Mouse (Mus musculus): ENCODE measurements around the gene Vwa5b1. TPM values are rescaled to one million over a fixed set of nuclear protein-coding genes. Genes with fewer than 3 reads are reported as not detected.

The Vwa5b1 gene
- polyA plus RNA-seq (2015; fragmentation: Nextera tagmentation; extraction: Ambion mirVana): 0.09 and 0.15 TPM in 2 replicates

DNA sequence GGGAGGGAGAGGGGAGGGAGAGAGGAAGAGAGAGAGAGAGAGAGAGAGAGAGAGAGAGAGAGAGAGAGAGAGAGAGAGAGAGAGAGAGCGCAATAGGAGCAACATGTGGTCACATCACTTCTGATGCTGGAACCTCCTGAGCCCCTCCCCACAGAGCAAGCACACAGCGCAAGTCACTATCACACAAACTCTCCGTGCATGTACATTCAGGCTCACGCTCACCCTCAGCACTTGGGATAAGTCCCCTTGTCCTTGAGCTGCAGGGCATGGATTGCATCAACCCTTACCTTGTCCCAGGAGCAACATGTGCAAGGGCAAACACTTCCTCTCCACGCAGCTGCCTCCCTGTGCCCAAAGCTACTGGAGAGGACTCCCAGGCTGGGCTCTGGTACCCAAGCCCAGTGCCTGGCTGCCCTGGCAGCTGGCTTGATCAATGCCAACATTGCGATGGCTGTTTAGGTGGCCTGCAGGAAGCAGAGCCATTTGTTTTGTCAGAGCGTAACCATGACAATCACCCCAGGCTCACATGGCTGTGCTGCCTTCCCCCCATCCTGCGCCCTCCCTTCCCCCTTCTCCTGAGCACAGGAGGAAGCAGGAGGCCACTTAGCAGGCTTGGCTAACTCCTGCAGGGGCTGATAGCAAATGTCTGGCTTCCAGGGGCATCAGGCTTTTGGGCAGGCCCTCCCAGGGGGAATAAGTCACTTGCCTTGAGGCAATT, at the start of gene Vwa5b1:
Gene Vwa5b1 (minus strand): TSS at position 457 of the 718 bp plus-strand sequence.
- no peak within 1 kb of the TSS for H3K9ac ChIP-seq (ENCODE audit: low read length)
- 10% methylated on average over 8 of the region's 8 CpGs for WGBS
- H3K4me2 ChIP-seq (ENCODE audit: low read depth, low read length): no peak within 1 kb of the TSS
- no peaks in the 10 kb centered on the region for H3K36me3 ChIP-seq (ENCODE audit: control insufficient read depth, insufficient read depth, low read length)
- H3K9me3 ChIP-seq (ENCODE audit: control insufficient read depth, low read length): no peaks in the 10 kb centered on the region
- no peak for ATAC-seq (ENCODE audit: low read depth)
- no peaks in the 10 kb centered on the region for H3K27me3 ChIP-seq (ENCODE audit: control insufficient read depth, insufficient read depth, low read depth, low read length)
- no peaks in the 10 kb centered on the region for H3K4me1 ChIP-seq (replicated peaks; ENCODE audit: control insufficient read depth, insufficient read depth, low read length)
- H3K4me3 ChIP-seq (ENCODE audit: low read length): no peak within 1 kb of the TSS
- no peak within 1 kb of the TSS for H3K27ac ChIP-seq (ENCODE audit: low read length)

DNA sequence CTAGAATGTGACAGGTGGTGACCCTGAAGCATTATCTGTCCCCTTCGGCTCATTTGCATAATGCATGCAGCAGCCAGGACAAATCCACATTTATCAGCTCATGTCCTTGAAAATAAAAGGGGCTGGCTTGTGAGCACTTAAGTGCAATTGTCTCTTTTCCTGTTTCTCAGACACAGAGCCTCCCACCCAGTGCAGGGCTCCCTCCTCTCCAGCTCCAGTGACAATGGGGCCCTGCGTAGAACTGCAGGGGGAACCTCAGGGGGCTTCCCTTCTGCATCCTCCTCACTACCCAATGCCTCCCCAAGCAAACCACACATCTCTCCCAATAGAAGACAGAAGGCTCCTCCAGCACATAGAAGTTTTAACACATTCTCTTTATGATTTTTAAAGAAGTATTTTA, 47.1 kb upstream of the Vwa5b1 start:
- Histone ChIP-seq H3K4me2 (ENCODE audit: low read depth, low read length) (no peak overlapping the region), H3K27me3 (ENCODE audit: control insufficient read depth, insufficient read depth, low read depth, low read length) (no peaks in the 10 kb centered on the region), H3K27ac (ENCODE audit: low read length) (no peak overlapping the region), H3K9ac (ENCODE audit: low read length) (no peak overlapping the region), H3K4me3 (ENCODE audit: low read length) (no peak overlapping the region), H3K9me3 (ENCODE audit: control insufficient read depth, low read length) (no peaks in the 10 kb centered on the region), H3K36me3 (ENCODE audit: control insufficient read depth, insufficient read depth, low read length) (no peaks in the 10 kb centered on the region), H3K4me1 (replicated peaks; ENCODE audit: control insufficient read depth, insufficient read depth, low read length) (no peaks in the 10 kb centered on the region)
- ATAC-seq (ENCODE audit: low read depth): no peak
- 63% methylated on average over 2 of the region's 2 CpGs for WGBS

DNA sequence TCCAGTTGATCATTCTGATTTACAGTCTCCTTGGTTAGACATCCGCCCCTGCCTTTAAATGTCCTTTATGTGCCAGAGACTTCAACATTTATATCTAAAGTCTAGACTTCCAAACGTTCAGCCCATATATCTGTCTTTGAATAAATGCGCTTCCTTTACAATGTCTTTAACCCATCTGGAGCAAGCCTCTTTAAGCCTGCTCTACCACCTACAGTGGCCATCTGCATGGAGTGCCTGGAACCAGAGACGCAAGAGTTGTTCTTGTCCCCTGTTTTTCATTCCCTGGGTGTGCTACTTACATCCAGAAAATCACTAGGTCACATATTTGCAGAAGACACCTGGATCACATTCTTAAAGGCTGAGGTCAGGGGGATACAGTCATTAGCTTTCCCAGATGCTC, 44.4 kb upstream of the Vwa5b1 start:
- ATAC-seq (ENCODE audit: low read depth): no peak
- no peak overlapping the region for H3K4me2 ChIP-seq (ENCODE audit: low read depth, low read length)
- no peaks in the 10 kb centered on the region for H3K4me1 ChIP-seq (replicated peaks; ENCODE audit: control insufficient read depth, insufficient read depth, low read length)
- no peak overlapping the region for H3K27ac ChIP-seq (ENCODE audit: low read length)
- no peaks in the 10 kb centered on the region for H3K9me3 ChIP-seq (ENCODE audit: control insufficient read depth, low read length)
- no peaks in the 10 kb centered on the region for H3K36me3 ChIP-seq (ENCODE audit: control insufficient read depth, insufficient read depth, low read length)
- H3K4me3 ChIP-seq (ENCODE audit: low read length): no peak overlapping the region
- H3K27me3 ChIP-seq (ENCODE audit: control insufficient read depth, insufficient read depth, low read depth, low read length): no peaks in the 10 kb centered on the region
- no peak overlapping the region for H3K9ac ChIP-seq (ENCODE audit: low read length)
- 68% methylated on average over 4 of the region's 4 CpGs for WGBS

DNA sequence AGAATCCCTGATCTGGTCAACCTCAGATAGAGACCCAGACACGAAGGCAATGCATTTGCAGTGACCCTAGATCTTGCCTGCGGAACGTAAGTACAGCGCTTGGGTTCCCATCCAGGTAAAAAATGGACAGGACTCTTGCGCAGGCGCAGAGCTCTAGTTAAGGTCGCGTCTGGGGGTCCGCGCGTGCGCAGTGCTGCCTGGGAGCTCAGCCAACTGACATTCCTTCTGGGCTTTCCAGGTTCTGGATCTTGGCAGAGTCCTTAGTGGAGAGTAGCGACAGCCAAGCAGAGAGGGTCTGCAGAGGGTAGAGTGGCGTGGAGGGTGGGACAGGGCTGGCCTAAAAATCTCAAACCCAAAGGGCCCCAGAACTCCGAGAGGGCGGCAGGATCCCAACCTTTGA, 41.9 kb upstream of the Vwa5b1 start:
- ATAC-seq (ENCODE audit: low read depth): no peak
- Histone ChIP-seq H3K9ac (ENCODE audit: low read length) (no peak overlapping the region), H3K9me3 (ENCODE audit: control insufficient read depth, low read length) (no peaks in the 10 kb centered on the region), H3K4me3 (ENCODE audit: low read length) (no peak overlapping the region), H3K27me3 (ENCODE audit: control insufficient read depth, insufficient read depth, low read depth, low read length) (no peaks in the 10 kb centered on the region), H3K4me2 (ENCODE audit: low read depth, low read length) (no peak overlapping the region), H3K36me3 (ENCODE audit: control insufficient read depth, insufficient read depth, low read length) (no peaks in the 10 kb centered on the region), H3K27ac (ENCODE audit: low read length) (no peak overlapping the region), H3K4me1 (replicated peaks; ENCODE audit: control insufficient read depth, insufficient read depth, low read length) (no peaks in the 10 kb centered on the region)
- 15% methylated on average over 16 of the region's 16 CpGs for WGBS

DNA sequence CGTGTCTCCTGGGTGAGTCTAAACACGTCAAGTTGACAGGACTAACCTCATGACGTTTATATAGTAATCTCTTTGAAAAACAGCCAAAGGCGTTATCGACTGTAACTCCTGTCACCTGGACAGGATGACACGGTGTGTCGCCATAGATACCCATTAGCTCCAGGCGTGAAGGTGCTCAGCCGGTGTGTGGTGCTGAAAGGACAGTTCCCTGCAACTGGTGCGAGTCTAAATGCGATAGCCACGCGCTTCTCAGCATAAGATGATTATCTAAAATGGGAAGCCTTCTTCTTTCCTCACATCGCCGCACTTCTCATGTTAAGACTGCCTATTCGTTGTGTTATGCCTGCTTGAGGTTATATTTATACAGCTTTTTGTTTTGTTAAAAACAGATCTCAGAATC, 40.8 kb upstream of the Vwa5b1 start:
- no peaks in the 10 kb centered on the region for H3K36me3 ChIP-seq (ENCODE audit: control insufficient read depth, insufficient read depth, low read length)
- H3K4me1 ChIP-seq (replicated peaks; ENCODE audit: control insufficient read depth, insufficient read depth, low read length): no peaks in the 10 kb centered on the region
- no peak overlapping the region for H3K27ac ChIP-seq (ENCODE audit: low read length)
- no peaks in the 10 kb centered on the region for H3K9me3 ChIP-seq (ENCODE audit: control insufficient read depth, low read length)
- ATAC-seq (ENCODE audit: low read depth): no peak
- H3K4me2 ChIP-seq (ENCODE audit: low read depth, low read length): no peak overlapping the region
- no peaks in the 10 kb centered on the region for H3K27me3 ChIP-seq (ENCODE audit: control insufficient read depth, insufficient read depth, low read depth, low read length)
- no peak overlapping the region for H3K9ac ChIP-seq (ENCODE audit: low read length)
- no peak overlapping the region for H3K4me3 ChIP-seq (ENCODE audit: low read length)
- WGBS: 10% methylated on average over 16 of the region's 16 CpGs

DNA sequence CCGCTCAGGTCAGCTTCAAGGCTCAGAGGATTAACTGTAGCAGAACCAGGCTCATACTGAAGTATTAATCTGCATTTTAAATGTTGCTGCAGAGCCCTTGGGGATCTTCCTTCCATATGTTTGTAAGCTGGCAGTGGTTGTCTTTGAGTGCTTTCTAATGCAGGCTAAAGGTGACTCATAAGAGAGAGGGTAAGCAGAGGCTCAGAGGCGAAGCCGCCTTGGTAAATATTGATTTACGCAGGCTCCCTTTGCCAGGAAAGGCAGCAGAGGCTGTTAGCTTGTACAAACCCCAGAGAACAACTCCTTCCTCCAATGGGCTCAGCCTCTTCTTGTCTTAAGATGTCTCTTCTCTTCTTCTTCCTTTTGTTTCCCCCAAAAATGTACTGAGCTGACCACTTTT, 36.5 kb upstream of the Vwa5b1 start:
- Histone ChIP-seq H3K27ac (ENCODE audit: low read length) (no peak overlapping the region), H3K4me1 (replicated peaks; ENCODE audit: control insufficient read depth, insufficient read depth, low read length) (no peaks in the 10 kb centered on the region), H3K4me2 (ENCODE audit: low read depth, low read length) (no peak overlapping the region), H3K36me3 (ENCODE audit: control insufficient read depth, insufficient read depth, low read length) (no peaks in the 10 kb centered on the region), H3K27me3 (ENCODE audit: control insufficient read depth, insufficient read depth, low read depth, low read length) (no peaks in the 10 kb centered on the region), H3K4me3 (ENCODE audit: low read length) (no peak overlapping the region), H3K9me3 (ENCODE audit: control insufficient read depth, low read length) (no peaks in the 10 kb centered on the region), H3K9ac (ENCODE audit: low read length) (no peak overlapping the region)
- ATAC-seq (ENCODE audit: low read depth): no peak
- WGBS: 30% methylated on average over 4 of the region's 4 CpGs

DNA sequence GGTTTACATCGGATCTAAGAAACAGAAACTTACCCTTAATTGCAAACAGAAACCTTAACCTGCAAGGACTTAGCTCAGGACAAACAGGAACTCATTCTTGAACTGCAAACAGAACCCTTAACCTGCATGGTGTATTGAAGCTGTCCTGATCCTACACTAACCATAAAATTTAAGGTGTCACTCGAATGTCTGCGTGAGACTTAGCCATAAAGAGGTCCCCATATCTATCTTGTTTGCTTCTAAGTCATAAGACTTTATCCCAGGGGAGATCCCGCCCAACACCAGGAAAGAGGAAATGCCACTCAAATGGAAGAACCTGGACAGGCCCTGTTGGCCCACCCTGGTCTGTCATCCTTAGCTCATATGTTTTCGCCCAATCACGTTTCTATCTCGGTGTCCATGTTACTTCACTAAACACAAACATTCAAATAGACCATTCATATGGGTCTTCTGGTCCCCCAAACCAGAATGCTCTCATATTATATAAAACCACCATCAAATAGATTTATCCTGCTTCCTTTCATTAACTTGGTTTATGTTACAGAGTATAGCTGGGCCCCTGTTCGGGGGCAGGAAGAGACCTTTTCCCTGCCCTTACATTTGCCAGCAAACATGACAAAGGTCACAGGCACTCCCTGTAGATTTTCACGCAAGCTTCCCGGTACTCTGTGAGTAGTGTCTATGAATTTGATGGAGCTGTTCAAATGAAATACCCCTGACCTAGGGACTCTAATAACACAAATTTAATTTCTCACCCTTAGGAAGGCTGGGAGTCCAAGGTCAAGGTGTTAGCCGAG, 34.6 kb upstream of the Vwa5b1 start:
- 61% methylated on average over 11 of the region's 11 CpGs for WGBS
- ATAC-seq (ENCODE audit: low read depth): no peak
- no peak overlapping the region for H3K9ac ChIP-seq (ENCODE audit: low read length)
- H3K27ac ChIP-seq (ENCODE audit: low read length): no peak overlapping the region
- H3K4me3 ChIP-seq (ENCODE audit: low read length): no peak overlapping the region
- no peaks in the 10 kb centered on the region for H3K27me3 ChIP-seq (ENCODE audit: control insufficient read depth, insufficient read depth, low read depth, low read length)
- no peaks in the 10 kb centered on the region for H3K9me3 ChIP-seq (ENCODE audit: control insufficient read depth, low read length)
- H3K4me1 ChIP-seq (replicated peaks; ENCODE audit: control insufficient read depth, insufficient read depth, low read length): no peaks in the 10 kb centered on the region
- H3K36me3 ChIP-seq (ENCODE audit: control insufficient read depth, insufficient read depth, low read length): no peaks in the 10 kb centered on the region
- H3K4me2 ChIP-seq (ENCODE audit: low read depth, low read length): no peak overlapping the region

DNA sequence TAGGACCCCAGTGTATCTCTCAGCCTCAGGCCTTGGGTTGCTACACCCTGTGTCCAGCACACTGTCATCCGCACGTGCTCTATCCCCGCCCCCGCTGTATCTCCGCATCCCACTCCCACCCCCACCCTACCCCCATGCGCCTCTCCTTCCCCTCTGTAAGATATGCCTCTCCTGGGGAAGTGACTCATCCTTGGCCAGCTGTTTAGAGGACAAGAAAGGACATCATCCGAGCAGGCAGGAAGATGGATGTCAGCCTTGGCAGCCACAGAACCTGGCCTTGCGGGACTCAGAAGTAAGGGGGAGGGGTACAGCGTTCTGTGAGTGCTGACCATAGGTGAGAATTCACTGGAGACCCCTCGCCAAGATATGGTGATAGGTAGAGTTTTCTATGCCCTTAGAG, 30.8 kb upstream of the Vwa5b1 start:
- H3K27me3 ChIP-seq (ENCODE audit: control insufficient read depth, insufficient read depth, low read depth, low read length): no peaks in the 10 kb centered on the region
- 46% methylated on average over 10 of the region's 10 CpGs for WGBS
- no peak for ATAC-seq (ENCODE audit: low read depth)
- H3K4me1 ChIP-seq (replicated peaks; ENCODE audit: control insufficient read depth, insufficient read depth, low read length): no peaks in the 10 kb centered on the region
- no peak overlapping the region for H3K27ac ChIP-seq (ENCODE audit: low read length)
- H3K4me2 ChIP-seq (ENCODE audit: low read depth, low read length): no peak overlapping the region
- H3K4me3 ChIP-seq (ENCODE audit: low read length): no peak overlapping the region
- H3K9ac ChIP-seq (ENCODE audit: low read length): no peak overlapping the region
- H3K9me3 ChIP-seq (ENCODE audit: control insufficient read depth, low read length): no peaks in the 10 kb centered on the region
- no peaks in the 10 kb centered on the region for H3K36me3 ChIP-seq (ENCODE audit: control insufficient read depth, insufficient read depth, low read length)

DNA sequence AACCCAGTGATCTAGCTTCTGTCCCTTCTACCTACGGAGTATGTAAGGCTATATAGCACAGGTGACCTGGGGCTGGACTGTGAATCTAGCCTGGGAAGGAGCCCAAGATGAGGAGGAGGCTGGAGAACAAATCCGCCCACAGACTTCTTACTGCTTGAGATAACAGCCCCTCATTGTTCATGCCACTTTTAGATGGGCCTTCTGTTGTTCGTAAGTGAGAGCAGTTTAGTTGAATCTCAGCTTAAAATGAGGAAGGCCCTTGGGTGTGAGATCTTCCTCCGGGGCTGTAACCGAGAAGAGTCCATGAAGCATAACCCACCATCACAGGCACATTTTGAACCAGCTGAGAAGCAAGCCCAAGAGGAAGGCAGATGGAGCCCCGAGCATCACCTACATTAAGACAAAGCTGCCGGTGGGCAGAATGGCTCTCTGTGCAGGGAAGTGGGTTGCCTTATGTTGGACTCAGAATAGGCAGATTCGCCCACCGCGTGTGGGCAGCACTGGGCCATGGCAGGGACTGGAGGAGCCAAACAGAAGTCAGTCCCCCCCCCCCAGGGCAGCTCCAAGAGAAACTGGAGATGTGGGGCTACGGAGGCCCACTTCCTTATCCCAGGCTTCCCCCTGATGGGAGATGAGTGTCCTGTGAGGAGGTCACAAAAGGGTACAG, 24.4 kb upstream of the Vwa5b1 start:
- no peak for ATAC-seq (ENCODE audit: low read depth)
- Histone ChIP-seq H3K4me3 (ENCODE audit: low read length) (no peak overlapping the region), H3K4me2 (ENCODE audit: low read depth, low read length) (no peak overlapping the region), H3K9ac (ENCODE audit: low read length) (no peak overlapping the region), H3K27ac (ENCODE audit: low read length) (no peak overlapping the region), H3K4me1 (replicated peaks; ENCODE audit: control insufficient read depth, insufficient read depth, low read length) (no peaks in the 10 kb centered on the region), H3K27me3 (ENCODE audit: control insufficient read depth, insufficient read depth, low read depth, low read length) (no peaks in the 10 kb centered on the region), H3K9me3 (ENCODE audit: control insufficient read depth, low read length) (no peaks in the 10 kb centered on the region), H3K36me3 (ENCODE audit: control insufficient read depth, insufficient read depth, low read length) (no peaks in the 10 kb centered on the region)
- WGBS: 69% methylated on average over 11 of the region's 11 CpGs
